Mouse (Mus musculus): ENCODE measurements around the gene Mpped2. TPM values are rescaled to one million over a fixed set of nuclear protein-coding genes. Genes with fewer than 3 reads are reported as not detected.

Gene Mpped2
- polyA plus RNA-seq, 2 experiments from 2014 or later, result not detected

- no peak for ATAC-seq
Measured at GRCm38 (mm10) chr2:106821292-106821691, 128.2 kb downstream of the Mpped2 start.

GRCm38 (mm10) chr2:106821883-106822282 lies 128.8 kb downstream of the Mpped2 start:
- no peak for ATAC-seq

GRCm38 (mm10) chr2:106822540-106822939 lies 129.5 kb downstream of the Mpped2 start:
- ATAC-seq, result no peak

DNA sequence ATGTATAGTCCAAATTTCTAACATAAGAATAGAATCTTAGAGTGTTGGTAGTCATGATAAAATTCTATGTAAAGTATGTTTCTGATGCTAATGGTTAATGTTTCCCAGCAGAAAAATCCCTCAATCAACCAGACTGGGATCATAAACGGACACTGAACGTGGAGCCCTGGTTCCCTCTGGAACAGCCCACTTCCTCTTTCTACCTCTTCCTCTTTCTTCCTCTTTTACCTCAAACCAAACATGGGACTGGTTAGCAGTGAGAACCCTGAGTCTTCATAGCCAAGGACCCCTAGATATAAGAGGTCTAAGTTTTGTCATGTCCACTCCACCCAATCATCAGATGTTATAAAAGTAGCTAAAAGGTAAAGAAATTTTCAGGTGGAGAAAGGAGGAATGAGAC lies 132.4 kb downstream of the Mpped2 start:
- no peak for ATAC-seq

DNA sequence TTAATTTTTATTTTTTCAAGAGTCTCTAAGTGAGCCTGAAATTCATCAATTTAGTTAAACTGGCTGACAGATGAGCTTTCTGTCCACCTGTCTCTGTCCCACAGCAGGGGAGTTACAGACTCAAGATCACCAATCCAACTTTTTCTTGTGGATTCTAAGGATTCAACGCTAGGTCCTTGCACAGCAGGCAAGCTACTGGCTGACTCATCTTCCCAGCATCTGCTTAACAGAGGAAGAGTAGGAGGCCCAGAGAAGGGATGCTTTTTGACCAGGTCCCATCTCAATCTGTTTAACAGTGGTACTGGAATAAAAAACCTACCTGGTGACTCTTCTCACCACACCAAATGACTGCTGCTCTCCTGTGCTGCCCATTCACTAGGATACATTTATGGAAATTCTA lies 133.0 kb downstream of the Mpped2 start:
- ATAC-seq, result no peak

GRCm38 (mm10) chr2:106826806-106827205 lies 133.7 kb downstream of the Mpped2 start:
- ATAC-seq, result no peak

DNA sequence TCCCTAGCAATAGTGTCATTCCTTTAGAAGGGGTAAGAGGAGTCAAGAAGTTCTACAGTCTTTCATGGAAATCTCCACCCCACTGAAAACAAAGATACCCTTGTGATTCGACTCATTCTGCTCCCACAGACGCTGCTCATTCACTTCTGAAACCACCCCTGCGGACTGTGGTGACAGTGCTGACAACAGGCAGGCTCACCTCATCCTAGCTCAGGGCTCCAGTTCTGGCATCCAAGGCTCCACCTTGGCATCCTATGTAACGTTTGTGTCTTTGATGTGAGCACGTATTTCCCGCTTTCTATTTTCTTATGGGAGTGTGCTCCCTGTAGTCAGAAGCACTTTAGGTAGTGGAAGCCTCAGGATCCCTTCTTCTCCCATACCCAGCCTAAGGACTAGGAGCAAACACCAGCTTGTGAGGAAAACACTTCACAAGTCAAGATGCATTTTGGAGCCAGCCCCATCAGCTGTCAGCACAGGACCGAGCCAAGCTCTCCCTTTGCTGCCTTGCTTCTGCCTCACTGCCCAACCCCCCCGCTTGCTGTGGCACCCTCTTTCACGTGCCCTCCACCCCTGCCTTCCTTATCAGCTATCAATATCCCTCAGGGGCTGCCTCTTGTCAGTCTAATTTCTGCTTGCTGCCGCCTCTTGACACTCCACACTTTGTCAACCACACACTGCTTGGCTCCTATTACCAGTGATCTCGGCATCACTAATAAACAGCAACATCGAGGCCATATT lies 135.7 kb downstream of the Mpped2 start:
- no peak for ATAC-seq

GRCm38 (mm10) chr2:106829420-106829819 lies 136.4 kb downstream of the Mpped2 start:
- no peak for ATAC-seq

DNA sequence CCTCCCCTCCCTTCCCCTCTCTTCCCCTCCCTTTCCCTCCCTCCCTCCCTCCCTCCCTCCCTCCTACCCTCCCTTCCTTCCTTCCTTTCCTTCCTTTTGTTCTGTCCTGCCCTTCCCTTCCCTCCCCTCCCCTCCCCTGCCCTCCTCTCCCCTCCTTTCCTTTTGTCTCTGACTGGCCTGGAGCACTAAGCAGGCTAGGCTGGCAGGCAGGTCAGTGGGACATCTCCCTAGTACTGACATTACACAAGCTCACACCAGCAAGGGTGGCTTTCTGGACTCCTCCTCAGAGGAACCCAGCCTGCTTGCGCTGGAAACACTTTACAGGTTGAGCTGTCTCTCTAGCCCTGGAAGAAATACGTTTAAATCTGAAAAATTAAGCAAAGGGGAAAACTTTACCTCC lies 139.5 kb downstream of the Mpped2 start:
- ATAC-seq, result no peak

DNA sequence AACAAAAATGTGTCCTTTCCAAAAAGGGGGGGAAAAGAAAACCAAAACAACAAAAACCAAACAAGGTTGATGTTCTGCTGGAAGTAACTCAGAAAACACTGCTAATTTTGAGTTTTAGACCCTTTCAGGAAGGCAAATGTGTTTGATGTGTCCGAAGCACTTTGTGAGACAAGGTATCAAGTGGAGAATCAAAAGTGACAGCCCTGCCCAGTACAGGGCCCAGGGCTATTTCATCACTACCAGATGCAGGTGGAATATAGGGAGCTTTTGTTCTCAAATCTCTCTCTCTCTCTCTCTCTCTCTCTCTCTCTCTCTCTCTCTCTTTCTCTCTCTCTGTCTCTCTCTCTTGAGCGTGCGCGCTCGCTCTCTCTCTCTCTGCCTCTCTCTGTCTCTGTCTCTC lies 140.1 kb downstream of the Mpped2 start:
- ATAC-seq, result no peak

- no peak for ATAC-seq
Measured at GRCm38 (mm10) chr2:106835321-106835720, 142.3 kb downstream of the Mpped2 start.

- no peak for ATAC-seq
Measured at GRCm38 (mm10) chr2:106837241-106837640, 144.2 kb downstream of the Mpped2 start.

GRCm38 (mm10) chr2:106844147-106844546 lies 151.1 kb downstream of the Mpped2 start:
- ATAC-seq, result no peak

GRCm38 (mm10) chr2:106844766-106845678 lies 152.0 kb downstream of the Mpped2 start:
- no peak for ATAC-seq

DNA sequence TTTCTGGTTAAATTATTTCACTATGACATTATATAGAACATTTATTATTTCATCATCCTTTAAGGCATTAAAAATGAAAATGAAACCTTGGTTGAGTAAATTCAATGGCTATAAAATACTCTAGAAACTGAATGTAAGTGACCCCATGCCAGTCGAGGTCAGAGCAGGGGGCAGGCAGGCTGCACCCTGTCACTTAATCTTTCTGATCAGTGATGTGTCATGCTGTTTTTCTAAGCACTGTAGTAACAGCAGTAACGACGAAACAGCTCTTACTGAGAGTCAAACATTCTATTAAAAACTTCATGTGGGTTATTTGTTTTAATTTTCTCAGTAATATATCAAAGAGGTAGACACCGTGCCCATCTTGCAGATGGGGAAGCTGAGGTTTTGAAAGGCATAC lies 153.4 kb downstream of the Mpped2 start:
- ATAC-seq, result no peak

DNA sequence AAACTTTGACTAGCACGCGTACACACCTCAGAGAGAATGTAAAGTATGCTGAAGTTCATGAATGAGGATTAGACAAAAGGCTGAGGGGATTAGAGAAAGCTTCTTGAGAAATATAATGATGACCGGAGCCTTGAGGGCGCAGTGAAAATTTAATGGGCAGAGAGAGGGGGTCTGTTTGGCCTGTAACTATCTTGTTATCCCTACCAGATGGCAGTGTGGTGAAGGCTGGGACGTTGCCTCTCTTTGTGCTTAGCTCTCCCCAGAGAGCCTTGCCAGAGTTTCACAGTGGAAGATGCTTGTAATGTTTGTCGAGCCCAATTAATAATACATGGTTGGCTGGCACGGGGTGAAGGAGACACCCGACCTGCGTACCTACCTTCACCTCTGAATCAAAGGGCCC lies 156.3 kb downstream of the Mpped2 start:
- ATAC-seq, result no peak

DNA sequence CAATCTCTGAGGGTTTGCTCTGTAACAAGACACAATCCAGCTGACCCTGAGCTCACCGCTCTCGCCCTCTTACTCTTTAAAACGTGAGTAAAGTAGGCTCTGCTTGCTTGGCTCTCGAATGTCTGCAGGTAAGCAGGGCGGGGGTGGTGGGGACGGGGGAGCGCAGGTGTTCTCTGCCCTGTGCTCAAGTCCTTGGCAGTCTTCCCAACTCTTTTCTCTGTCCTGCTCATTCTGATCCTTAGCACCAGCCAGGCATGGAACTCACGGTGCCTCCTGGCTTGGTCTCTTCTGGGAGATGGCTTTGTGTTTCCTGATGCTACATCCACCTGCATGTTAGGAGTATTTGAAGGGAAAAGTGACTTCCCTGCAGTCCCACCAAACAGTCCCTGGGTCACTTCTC lies 158.4 kb downstream of the Mpped2 start:
- no peak for ATAC-seq

DNA sequence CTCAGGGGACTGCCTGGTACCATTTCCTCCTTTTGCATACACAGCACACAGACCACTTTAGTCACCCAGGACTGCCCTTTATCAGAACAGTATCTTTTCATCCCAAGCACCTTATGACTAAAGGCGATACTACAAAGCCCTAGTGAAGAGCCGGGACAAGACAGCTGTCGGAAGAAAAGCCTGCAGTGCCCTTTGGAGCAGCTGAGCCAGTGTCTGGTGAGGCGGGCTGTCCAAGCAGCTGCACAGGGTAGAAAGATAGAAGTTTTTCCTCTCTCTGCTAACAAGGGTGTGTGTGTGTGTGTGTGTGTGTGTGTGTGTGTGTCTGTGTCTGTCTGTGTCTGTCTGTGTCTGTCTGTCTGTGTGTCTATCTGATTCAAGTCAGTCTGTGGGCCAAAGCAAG lies 161.1 kb downstream of the Mpped2 start:
- ATAC-seq, result no peak

DNA sequence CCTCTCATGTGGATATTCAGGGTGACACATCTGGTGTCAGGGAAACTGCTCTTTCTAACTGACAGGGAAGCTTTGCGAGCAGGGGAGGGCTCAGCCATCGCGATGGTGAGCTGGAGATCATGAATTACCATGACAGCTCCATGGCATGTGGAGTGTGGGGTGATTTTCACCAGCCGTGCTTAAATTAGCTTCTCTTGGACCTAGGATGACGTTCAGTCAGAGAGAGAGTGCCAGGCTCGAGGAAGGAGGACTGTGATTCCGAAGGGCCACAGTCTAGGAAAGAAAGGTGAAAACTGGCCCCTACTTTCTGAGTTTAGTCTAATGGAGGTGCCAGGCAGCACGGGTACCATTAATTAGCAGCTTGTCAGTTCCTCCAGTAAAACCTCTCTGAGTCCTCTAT lies 161.7 kb downstream of the Mpped2 start:
- no peak for ATAC-seq

DNA sequence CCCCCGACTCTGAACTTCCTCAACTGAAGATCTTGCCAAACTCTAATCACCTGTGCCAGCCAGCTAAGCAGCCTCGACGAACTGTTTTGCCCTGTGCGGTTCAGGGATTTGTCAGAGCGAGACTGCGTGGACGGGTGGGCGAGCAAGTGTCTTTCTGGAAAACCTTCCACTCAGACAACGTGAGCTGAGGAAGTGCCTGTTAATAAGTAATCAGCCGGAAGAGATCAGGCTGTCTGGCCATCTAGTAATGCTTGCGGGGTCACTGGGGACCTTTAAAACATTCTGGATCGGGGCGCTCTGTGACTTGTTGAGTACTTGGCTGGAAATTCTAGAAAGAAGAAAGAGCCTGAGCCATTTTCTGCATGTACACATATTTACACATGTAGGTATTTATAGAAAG lies 162.1 kb downstream of the Mpped2 start:
- no peak for ATAC-seq

GRCm38 (mm10) chr2:106855623-106856350 lies 162.7 kb downstream of the Mpped2 start:
- no peak for ATAC-seq

DNA sequence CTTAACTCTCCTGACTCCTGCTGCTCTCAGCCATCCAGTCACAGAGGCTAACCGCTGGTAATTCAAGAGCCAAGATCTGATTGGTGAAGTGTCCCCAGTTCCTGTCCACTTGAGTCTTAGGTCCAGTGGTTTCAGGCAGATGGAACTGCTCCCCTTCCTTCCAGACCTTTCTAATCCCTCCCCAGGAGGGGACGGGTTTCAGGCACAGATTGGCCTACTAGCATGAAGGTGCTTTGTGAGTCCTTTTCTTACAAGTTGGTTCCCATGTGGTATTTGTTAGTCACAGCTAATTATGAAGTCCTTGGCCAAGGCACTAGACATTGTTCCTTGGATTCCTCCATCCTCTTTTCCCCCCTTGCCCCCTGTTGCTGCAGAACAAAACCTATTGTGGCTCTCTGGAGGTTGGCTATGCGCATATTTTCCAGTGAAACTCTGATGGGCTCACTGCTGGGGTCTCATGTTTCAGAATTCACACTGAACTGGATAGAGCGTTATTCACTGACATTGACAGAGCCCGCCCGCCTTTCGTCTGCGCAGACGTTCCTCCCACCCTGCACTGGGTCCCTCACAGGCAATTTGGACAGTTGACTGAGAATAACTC lies 163.4 kb downstream of the Mpped2 start:
- no peak for ATAC-seq

GRCm38 (mm10) chr2:106857258-106857657 lies 164.2 kb downstream of the Mpped2 start:
- ATAC-seq, result no peak
